Mouse (Mus musculus): ENCODE measurements around the gene Trem2. TPM values are rescaled to one million over a fixed set of nuclear protein-coding genes. Genes with fewer than 3 reads are reported as not detected.
"Not testable (repeated sequence)": the region's sequence is repeated elsewhere in the genome, so short reads cannot be mapped to it uniquely, and the experiment has no call there.

The Trem2 gene
- total and polyA plus RNA-seq, 3 experiments = 3.4 to 9.4 (median 5.3) TPM

DNA sequence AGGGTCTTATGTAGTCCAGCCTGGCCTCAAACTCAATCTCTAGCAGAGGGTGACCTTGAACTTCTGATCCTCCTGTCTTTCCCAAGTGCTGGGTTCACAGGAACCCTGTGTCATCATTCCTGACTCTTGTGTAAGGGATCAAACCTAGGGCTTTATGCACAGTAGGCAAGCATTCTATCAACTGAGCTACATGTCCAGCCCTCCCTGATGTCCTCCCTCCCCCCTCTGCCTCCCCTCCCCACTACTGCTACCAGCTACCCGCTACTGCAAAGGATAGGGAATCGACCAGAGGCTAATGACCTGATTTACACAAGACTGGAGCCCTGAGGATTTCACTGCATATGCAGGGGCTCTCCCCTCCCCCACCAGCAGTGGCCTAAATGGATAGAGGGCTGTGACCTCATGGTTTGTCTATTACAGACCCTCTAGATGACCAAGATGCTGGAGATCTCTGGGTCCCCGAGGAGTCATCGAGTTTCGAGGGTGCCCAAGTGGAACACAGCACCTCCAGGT, 4.5 kb downstream of the Trem2 start:
- DNase-seq = no peak

DNA sequence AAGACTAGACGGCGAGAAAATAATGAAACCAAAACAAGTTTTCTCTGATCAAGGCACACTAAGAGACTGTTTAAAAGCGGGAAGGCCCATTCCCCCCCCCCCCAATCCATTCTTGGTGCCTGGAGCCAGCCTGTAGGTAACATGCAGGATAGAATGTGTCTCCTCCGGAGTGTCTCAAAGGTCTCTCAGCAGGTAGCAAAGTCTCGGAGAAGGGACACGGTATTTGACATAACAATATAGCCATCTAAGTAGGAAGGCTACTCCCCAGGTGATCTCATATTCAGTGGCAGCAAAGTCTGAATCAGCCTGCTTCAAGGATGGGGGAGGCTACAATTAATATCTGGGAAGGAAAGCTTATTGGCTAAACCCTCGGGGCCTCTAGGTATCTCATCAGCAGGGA, 6.8 kb downstream of the Trem2 start:
- not testable (repeated sequence) for DNase-seq

DNA sequence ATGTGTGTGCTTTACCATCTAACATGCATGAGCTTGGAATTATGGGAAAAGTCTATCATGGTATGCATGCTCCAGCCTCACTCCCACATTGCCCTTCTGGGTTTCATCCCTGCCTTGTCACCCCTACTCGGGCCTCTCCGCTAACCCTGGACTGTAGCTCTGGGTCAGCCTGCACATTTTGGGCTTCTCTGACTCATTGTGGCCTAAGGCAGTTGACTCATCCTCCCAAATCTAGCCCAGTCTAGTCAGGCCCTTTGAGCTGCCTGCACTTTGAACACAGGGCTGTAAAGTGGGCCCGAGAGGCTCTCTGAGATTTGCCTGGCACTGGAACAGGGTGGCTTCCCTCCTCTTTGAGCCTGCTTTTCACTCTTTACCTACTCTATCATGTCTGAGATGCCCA, 9.6 kb downstream of the Trem2 start:
- peak; percentile 53 for DNase-seq

DNA sequence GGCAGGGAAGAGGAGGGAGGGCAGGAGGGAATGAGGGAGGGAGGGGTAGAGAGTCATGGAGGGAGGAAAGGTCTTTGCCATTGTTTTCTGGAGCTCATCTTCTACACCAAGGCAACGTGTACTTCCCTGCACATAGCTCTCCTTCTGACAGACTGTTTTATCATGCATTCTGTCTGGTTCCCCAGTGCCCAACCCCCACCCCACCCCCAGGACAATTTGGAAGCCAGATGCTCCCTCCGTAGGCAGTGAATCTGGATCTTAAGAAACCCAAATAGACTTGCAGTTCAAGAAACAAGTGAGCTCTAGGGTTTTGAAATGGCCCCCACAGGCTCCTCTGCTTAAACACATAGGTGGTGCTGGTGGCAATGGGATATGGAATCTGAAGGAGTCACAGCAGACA, 11.7 kb downstream of the Trem2 start:
- DNase-seq = no peak

DNA sequence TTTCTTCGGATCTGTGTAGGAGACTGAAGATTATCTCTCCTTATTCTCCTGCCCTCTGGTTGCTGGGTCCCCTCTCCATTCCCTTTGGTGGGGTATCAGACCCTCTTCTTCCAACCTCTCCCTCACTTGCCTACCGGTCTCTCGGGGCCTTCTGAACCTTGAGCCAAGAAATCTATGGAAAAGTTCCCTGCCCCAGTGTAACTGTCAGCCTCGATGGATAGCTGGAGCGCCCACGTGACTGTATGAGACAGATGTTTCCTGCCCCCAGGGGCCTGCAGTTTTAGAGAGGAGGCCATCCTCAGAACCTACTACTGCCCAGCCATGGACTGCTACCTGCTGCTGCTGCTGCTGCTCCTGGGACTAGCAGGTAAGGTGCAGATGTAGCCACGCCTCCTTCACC, 13.4 kb downstream of the Trem2 start, which contains the start of gene Treml1:
Gene Treml1 (plus strand): TSS at position 301 of the 400 bp plus-strand sequence.
- DNase-seq = no peak

DNA sequence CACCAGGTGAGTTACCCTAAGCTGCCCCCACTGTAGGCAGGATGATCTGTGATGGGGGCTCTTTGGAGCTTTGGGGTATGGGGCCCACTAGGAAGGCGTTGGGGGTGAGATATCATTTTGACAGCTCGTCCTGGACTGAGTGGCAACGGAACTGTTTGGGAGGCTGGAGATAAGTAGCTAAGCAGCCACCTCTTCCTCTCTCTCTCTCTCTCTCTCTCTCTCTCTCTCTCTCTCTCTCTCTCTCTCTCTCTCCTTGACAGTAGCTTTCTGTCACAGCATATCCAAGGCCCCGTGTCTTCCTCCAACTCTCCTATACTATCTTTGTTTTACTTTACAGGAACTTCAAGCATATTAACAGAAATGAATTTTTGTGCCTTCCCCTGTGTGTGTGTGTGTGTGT, 14.3 kb downstream of the Trem2 start:
- no peak for DNase-seq

DNA sequence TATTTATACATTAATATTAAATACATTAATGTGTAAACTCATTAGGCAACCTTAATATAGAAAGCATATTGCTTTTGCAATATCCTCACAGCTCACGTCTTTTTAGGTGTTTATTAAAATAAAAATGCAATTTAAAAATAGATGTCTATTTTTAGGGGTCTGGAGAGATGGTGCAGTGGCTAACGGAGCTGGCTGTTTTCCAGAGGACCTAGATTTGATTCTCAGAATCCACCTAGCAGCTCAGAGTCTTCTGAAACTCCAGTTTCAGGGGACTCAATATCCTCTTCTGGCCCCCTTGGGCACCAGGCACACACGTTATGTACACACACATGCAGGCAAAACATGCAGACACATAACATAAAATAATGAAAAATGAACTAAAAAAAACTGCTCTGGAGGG, 16.1 kb downstream of the Trem2 start:
- no peak for DNase-seq

DNA sequence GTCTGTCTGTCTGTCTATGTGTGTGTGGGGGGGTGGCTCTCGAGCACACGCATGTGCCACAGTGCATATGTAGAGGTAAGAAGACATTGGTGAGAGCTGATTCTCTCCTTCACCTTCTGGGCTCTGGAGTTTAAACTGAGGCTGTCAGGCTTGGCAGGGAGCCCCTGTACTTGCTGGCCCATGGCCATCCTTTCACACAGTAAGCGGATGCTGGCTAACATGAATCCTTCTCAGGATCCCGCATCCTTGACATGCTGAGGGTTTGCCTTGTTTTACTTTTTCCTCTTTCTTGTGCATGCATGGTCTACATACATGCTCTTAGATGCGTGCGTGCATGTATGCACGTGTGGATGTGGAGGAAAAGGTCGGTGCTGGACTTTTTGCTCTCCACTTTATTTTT, 16.8 kb downstream of the Trem2 start:
- peak; percentile 12 for DNase-seq

DNA sequence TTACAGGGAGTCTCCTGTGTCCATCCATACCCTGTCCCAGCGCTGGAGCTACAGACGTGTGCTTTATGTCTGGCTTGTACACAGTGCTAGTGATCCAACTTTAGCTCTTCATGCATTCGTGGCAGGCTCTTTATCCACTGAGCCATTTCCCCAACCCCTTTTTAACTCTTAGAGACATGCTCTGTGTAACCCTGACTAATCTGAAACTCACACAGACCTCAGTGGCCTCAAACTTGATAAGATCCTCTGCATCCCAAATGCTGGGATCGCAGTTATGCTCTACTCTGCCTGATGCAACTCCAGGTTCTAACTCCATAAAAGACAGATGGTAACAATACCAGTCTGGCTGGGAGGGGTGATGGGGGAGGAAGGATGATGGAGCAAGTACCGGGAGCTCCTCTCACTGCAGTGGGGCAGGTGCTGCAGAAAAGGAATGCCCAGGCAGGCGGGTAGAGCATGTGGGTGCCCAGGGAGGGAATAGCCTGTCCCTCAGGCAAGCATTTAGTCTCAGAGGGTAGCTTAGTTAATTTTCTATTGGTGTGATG, 17.3 kb downstream of the Trem2 start:
- no peak for DNase-seq

DNA sequence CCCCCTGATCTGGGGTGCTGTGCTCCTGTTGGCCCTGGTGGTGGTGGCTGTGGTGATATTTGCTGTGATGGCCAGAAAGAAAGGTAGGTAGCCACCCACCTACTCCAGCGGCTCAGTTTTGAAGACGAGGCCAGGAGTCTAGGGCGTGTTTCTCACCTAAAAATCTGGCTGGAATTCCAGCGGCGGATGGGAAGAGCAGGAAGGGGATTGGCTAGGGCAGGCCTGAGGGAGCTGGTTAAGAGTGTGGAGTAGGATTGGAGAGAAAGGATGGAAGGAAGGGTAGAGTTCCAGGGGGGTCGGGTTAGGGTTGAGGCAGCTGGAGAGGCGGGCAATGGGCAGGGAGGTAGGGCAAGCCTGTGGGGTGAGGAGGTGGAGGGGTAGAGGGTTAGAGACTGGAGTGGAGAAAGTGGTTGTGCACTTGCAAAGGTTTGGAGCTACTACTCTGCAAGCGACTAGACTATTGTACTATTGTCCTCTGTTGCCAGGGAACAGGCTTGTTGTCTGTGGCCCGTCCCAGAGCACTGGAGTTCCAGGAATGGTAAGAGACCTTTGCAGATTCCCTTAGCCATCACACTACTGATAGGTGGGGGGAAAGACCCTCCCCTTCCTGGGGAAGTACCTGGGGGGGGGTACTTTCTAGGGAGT, 19.4 kb downstream of the Trem2 start:
- DNase-seq = no peak

DNA sequence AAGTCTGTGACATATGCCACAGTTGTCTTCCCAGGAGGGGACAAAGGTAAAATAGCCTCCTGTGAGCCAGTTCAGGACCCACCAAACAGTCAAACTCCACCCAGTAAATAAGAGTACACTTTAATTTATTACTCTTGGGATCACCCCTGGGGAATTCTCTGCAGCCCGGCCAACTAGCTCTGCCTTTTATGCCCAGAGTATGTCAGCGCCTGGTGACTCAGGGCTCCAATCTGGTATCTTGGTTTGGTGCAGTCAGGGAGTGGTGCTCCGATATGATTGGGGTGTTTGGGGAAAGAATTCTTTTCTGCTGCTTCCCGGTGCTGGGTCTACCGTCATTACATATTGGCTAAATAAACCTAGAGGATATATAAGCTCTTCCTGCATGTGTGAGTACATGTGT, 20.6 kb downstream of the Trem2 start:
- no peak for DNase-seq

DNA sequence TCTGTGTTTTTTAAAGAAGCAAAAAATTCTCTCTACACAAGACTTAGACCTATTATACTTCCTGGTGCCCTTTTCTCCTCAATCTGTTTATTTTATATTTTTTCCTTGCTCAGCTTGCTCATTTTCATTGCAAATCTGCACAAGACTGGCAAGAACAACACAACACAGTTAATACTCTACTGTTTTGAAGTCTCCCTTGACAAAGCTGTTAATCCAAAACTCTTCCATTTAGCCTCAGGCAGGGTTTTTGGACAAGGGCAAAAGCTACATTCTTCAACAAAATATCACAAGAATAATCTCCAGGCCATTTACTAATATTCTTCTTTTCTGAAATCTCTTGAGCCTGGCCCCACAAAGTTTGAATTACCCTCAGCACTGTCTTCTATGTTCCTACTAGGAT, 25.4 kb downstream of the Trem2 start:
- DNase-seq = no peak

DNA sequence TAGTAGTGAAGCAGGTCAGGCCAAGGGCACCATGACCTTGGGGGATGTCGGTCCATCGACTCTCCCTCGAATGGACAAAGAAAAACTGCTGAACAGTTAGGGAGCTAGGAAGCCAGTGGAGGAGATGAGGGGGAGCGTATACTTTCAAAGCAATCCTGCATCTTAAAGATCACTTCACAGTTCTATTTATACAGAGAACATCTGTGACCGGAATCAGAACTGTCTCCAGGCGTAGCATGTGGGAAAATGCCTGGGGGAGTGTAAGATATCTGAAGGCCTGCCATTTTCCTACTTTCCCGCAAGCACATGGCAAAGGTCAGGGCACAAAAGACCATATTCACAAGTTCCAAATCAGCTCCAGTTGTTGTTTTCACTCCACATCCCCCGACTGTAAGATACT, 26.8 kb downstream of the Trem2 start:
- no peak for DNase-seq

DNA sequence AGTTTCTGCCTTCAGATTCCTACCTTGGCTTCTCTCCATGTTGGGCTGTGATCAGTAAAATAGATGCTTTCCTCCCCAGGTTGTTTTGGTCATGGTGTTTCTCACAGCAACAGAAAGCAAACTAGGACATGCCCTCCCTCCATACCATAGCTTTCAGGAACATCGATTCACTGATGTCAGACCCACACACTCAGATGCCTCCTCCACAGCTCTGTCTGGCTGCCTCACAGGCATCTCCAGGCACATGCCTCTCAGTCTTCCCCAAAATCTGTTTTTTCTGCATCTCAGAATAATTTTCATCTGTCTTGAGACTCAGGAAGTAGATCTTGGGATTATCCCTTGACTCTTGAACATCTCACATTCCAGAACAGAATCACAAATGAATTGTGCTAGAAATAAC, 29.9 kb downstream of the Trem2 start:
- no peak for DNase-seq

DNA sequence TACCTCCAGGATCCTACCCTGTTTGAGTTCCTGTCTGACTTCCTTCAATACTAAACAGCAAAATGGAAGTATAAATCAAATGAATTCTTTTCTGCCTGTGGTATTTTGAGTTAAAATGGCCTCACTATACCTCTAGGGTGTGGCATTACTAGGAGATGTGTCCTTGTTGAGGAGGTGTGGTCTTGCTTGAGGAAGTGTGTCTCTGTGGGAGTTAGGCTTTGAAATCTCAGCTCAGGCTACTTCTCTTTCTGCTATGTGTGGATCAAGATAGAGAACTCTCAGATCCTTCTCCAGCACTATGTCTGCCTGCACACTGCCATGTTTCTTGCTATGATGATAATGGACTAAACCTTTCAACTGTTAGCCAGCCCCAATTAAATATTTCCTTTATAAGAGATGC, 32.8 kb downstream of the Trem2 start:
- DNase-seq = no peak

DNA sequence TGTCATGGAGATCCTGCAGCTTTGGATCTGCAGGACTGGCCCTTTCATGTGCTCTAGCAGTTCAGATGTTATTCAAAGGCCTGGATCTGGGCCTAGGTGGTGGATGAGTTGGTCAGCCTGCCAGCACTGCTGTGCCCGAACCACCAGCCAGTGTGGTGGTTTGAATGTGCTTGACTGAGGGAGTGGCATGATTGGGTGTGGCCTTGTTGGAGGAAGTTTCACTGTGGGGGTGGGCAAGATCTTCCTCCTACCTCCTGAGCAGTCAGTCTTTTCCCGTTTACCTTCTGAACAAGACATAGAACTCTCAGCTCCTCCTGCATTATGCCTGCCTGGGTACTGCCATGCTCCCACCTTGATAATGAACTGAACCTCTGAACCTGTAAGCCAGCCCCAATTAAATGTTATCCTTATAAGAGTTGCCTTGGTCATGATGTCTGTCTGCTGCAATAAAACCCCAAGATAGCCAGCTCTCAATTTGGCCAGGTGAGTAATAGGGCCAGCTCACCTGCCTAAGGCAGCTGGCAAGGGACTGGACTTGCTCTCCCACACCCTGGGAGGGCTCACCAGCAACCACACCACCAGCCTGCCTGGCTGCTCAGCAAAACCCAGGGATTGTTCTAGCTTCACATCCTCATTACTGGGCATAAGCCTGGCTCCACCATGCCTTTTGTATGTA, 39.7 kb downstream of the Trem2 start:
- no peak for DNase-seq

DNA sequence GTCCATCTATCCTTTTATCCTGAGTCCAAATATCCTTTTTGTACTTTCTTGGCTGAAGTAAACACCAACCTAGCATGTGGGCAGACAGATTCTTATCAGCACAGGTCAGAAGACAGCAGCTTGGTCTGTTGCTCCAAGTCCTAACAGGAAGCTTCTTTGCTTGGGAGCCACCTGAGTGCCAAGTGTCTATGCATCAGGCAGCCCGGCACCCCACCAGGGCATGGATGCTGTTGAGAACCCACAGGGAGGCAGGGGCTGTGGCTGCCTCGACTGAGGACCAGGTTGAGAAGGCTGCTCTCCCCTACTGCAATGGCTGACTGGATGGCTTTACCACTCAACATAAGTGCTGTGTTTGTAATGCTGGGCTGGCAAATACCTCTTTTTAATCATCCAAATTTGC, 42.5 kb downstream of the Trem2 start:
- no peak for DNase-seq

DNA sequence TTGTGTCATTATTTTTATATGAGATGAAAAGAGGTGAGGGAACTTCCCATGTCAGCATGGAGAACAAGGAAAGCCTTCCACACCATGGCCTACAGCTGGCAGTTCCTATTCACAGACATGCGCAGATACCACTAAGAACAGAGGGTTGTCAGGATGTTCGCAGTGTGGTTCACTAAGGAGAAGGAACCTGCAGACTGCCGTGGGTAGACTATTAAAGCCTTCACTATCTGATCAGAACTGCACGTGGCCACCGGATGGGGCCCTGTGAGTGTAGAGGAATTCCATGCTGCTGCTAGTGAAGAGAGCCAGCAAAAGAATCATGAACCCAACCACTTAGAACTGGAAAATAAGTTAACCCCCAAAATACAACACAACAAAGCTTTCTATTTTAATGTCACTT, 43.2 kb downstream of the Trem2 start:
- DNase-seq = no peak

DNA sequence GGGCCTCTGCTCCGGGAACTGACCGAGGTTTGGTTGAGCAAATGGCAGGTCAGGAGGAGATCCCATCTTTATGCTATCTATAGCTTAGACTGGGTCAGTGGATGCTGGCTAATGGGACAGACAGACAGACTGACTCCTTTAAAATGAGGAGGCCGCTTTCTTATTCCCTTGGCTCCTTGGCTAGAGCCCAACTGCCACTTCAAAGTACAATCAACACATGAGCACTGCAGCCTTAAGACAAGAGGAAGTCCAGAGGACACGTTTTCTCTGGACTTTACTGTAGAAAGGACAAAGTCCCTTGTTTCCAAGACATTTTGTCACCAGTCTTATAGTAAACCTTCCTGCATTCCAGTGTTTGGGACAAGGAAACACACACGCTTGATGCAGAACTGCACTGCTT, 45.2 kb downstream of the Trem2 start:
- DNase-seq = no peak

DNA sequence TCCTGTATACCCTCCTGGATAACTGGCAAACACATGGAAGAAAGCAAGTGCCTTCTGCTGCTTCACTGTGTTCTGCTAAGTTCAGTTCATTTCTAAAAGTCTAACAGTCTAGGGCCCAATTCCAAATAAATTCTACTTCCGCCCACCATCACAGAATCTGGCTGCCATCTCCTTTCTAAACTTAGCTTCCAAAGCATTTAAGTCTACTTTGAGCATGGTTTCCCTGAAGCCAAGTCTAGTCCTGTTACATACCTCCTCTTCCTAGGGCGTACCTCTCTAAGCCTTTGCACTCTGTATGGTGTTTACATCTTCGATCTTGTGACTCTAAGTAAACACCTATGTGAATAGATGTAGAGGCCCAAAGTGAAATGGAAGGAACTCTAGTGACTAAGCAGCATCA, 46.4 kb downstream of the Trem2 start:
- DNase-seq = no peak

DNA sequence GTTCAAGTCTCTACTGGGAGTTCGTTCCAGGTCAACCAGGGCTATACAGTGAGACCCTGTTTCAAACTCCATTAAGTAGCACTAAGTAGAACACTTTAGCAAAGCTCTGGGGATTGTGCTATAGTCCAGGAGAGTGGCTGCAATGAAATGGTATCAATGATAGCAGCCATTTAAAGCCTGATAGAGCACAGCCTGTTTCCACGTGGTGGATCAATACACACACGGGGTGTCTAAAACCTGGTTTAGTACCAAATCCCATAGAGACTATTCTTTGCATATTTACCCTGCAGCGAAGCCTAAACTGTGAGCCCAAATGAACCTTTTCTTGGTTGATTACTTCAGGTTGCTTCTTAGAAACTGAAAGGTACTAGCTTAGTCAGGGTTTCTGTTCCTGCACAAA, 55.5 kb downstream of the Trem2 start:
- DNase-seq = no peak

DNA sequence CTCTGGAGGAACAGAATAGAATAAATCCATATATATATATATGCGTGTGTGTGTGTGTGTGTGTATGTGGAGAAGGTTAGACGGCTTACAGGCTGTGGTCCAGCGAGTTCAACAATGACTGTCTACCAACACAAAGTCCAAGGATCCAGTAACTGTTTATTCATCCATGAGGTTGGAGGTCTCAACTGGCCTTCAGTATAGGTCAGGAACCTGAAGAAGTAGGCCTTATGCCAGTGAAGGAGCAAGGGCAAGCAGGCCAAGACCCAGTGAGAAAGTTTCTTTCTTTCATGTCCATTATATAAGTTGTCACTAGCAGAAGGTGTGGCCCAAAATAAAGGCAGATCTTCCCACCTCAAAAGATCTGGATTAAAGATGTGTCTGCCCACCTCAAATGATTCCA, 56.5 kb downstream of the Trem2 start:
- no peak for DNase-seq

All from adrenal gland, adult 2 months (tissue).